Mouse (Mus musculus) 3134 (cell line): ENCODE results near the gene Rae1.
A peak's percentile ranks its signal among the peaks of the same experiment; 100 is the strongest.

Source experiments
- DNase-seq: peaks from one replicate; pipeline ENCODE4 v3.0.0-alpha.2; 2011; ENCODE audit warnings: low spot score; ENCODE audit not compliant: insufficient read length; ENCODE audit errors: extremely low read depth

Gene Rae1

GRCm38 (mm10) chr2:172990161-172990560, 9.8 kb upstream of the Rae1 start:
- no peak for DNase-seq

DNA sequence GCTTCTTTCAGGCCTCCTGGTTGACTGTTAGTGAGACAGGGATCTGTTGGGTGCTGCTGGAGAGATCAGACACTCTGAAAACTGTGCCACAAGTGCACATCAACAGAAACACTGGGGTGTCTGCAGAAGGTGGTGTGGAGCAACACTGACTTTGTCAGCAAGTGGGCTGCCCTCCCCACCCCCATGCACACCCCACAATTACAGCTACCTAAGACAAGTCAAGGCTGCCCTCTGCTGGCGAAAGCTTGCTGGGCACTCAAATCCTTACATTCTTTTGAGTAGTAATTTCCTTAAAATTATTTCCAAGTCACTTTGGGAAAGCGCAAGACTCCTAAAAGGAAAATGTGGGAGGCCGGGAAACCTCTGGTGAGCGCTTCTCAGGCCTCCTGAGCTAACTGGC, 3.7 kb upstream of the Rae1 start:
- DNase-seq, result peak; percentile 32

GRCm38 (mm10) chr2:172997748-172998147, 2.2 kb upstream of the Rae1 start:
- no peak for DNase-seq

DNA sequence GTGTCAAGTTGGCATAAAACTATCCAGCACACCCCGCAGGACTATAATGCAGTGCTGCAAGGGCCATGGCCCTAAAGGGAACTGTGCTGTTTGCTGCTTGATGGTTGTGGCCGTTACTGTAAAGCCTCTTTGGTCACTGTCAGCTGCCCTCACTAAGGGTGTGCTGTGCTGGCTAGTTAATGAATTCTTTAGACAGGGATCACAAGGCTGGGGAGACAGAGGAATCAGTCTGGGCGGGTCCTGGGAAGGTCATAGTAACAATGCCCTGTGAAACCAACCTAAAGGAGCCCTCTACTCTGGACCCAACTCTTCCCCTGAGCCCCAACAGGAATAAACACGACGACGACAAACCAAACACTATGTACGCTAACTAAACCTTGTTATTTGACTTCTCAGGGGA, 1.4 kb upstream of the Rae1 start:
- DNase-seq, result no peak

DNA sequence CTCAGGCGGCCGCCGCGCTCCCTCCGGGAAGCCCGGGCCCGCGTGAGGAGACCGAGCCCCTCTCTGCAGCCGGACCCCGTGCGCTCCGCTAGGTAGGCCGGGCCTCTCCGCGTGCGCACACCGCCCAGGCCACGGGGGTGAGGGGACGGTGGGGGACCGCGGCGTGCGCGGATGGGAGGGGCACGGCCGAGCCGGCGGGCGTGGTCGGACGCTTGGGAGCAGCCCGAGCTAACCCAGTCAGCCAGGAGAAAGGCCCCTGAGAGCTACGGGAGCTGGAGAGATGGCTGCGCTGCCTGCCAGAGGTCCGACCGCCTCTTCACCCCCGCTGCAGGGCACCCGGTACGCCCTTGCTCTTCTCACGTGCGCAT, 352 bp downstream of the Rae1 start:
- peak; percentile 88 for DNase-seq

- DNase-seq, result no peak
These were observed 1.0 kb downstream of the Rae1 start for GRCm38 (mm10) chr2:173000921-173001320.

DNA sequence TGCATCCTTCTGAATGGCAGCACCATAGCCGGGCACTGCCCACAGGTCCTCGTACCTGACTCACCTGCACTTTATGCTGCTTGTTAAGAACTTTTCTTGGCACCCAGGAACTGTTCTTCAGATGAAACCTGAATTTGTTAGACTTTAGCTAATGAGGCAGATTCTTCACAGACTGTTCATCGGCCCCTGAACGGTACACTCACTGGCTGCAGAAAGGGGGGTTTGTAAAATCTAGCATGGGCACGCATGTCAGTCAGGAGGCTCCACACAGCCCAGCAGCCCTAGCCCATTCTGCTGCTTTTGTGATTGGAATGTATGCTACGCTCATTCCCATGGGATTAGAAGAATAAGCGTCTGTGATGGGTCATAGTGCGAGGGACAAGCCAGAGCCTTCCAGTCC, 3.8 kb downstream of the Rae1 start:
- DNase-seq, result no peak

DNA sequence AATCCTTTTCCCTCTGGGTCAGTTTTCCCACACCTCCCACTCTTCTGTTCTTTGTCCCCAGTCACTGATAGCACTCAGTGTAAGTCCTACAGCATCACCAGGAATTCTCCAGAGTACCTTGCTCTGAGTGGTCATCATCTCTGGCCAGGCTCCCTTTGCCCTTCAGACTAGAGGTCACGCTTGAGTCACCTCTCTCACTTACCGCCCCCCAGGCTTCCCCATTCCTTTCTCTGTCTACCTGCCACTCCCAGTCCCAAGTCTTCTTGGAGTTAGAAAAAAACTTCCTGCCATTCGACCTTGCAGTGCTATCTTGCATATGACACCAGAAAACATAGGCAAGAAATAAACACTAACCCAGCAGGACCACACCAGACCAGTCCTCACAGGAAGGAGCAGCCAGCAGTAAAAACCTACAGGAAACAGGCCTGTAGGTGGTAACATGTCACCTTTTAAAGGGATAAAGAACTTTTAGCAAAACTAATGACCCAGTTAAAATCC, 10.4 kb downstream of the Rae1 start:
- DNase-seq, result no peak

GRCm38 (mm10) chr2:173011440-173011839, 11.5 kb downstream of the Rae1 start:
- no peak for DNase-seq

DNA sequence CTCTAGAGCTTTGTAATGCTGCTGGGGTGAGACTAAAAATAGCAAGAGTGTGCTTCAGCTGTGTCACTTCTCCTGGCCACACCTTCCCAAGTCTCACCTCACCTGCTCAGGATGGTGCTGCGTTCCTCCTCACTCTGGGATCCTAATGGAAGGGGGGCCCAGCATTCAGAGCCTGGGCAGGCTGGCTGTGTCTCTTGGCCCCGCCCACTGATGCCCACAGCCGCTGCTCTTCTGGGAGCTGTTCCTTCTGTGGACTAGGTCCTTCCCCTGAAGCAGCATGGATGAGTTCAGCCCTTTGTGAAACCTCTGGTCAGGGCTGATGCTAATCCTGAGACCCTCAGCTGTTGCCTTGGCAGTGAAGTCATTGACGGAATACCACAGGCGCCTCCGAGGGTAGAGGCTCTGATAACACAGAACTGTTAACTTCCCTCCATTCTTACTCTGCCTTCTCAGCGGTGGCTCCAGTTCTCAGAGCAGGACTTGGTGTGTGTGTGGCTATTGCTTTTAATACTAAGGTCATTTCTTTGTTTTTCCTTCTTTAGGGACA, 14.9 kb downstream of the Rae1 start:
- DNase-seq, result no peak

GRCm38 (mm10) chr2:173017940-173018339, 18.0 kb downstream of the Rae1 start:
- DNase-seq, result no peak

- DNase-seq, result peak; percentile 70
These were observed 18.7 kb downstream of the Rae1 start for GRCm38 (mm10) chr2:173018618-173019017.

DNA sequence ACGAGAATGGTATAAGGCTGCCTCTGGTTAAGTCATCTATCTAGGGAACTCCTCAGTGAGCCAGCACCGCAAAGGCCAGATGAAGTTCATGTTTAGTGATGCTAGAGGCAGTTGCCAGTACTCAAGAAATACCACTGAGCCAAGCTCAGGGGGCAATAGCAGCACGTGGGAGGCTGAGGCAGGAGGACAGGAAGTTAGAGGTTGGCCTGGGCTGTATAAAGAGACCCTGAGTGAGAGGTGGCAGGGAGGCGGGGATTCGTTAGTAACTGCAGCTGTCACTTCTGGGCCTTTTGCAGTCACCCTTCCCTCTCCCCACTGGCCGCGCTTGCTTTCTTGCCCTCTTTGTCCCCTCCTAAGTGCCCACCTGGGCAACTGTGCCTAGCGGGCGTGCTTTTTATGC, 19.4 kb downstream of the Rae1 start:
- no peak for DNase-seq

DNA sequence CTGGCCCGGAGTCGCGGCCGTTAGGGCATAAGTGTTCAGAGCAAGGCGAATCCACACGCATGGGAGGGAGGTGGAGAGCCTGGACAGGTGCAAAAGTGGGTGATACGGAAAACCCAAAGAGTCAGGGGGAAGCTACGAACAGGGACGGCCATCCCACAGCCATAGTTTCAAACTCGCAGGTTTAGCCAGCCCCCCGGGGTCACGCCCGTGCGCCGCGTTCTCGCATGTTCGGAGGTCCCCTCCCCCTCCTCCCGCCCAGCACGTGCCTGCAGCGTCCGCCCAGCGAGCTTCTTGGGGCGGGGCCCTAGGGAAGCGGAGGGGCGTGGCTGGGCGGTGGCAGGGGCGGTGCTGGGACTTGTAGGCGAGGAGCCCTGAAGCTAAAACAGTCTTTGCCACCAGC, 19.9 kb downstream of the Rae1 start:
- peak; percentile 79 for DNase-seq

DNA sequence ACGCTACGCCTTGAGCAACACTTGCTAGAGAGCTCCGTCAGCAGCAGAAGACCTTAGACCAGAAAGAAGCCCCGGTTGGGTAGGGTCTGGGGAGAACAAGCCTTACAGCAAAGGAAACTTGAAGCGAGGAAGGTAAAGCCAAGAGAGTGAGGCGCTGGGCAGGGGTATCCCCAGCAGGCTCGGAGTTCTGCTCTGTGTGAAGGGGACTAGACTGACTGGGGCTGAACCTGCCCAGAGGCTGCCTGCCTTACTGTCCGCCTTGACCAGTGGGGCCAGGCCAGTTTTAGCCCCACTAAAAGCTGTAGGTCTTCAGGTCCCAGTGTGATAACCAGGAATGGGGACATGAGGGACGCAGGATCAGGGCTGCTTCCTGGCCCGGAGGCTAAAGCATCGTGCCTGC, 20.5 kb downstream of the Rae1 start, which contains the start of gene Rbm38:
TSS of gene Rbm38 (plus strand) at position 69 of the 400 bp plus-strand sequence.
- no peak for DNase-seq

DNA sequence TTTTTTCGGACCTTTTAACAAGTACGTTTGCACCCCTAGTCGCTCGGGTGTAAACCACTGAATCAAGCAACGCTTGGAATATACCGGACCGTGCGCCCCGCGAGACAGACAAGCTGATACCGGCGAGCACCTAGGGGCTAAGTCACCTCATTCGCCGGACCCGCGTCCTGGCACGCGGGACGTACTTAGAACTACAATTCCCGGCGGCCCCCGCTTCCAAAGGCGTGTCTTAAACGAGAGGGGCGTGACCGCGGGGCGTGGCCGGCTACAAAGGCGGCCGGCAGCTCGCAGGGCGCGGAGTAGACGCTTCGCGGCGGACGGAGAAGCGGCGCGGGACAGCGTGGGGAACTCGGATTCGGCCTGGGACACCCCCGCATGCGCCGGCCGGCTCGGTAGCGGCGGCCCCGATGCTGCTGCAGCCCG, 21.7 kb downstream of the Rae1 start:
- DNase-seq, result peak; percentile 89

GRCm38 (mm10) chr2:173022056-173022681, 22.3 kb downstream of the Rae1 start:
- no peak for DNase-seq

DNA sequence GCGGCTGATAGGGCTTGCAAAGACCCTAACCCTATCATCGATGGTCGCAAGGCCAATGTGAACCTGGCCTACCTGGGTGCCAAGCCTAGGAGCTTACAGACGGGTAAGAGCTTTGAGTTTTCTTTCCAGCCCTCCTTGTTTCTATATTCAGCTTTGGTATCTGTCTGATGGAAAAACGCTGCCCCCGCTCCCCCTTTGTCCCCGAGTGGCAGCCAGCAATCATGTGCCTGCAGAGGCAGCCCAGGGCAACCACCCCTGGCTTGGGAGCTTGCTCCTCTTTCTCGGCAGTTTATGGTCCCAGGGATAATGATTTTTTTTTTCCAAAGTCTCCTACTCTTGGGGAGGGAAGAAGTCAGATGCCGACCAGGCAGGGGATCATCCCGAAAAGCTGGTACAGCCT, 22.9 kb downstream of the Rae1 start:
- DNase-seq, result no peak

- no peak for DNase-seq
These were observed 23.5 kb downstream of the Rae1 start for GRCm38 (mm10) chr2:173023371-173023851.

- DNase-seq, result no peak
These were observed 24.0 kb downstream of the Rae1 start for GRCm38 (mm10) chr2:173023966-173024365.

DNA sequence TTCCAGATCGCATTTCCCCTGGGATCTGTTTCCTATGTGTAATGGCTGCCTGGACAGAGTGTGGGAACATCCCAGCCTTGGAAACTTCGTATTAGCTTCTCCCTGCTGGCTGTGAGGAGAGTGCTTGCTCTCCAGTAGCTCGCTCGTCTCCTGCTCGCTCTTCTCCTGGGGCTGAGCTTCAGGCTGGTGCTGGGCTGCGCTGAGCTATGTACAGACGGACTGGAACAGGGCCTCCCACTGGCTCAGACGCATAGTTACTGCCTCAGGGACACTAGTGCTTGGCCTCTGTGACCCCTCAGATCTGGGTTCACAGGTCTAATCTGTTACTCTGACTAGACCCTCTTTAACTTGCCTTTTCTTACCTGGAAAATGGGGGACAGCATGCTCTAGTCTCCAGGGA, 24.5 kb downstream of the Rae1 start:
- DNase-seq, result no peak

GRCm38 (mm10) chr2:173024938-173025337, 25.0 kb downstream of the Rae1 start:
- DNase-seq, result peak; percentile 71
